Mouse (Mus musculus): ENCODE results near the gene Ran.

Gene Ran

GRCm38 (mm10) chr5:129063037-129063791, 43.3 kb downstream of the Ran start:
- in situ Hi-C loops (cut with MboI, MseI), result loop anchor here (10.0 to 25.0 kb wide), 3 partner anchors 322 to 799 kb away; no protein-coding TSS in a partner anchor

DNA sequence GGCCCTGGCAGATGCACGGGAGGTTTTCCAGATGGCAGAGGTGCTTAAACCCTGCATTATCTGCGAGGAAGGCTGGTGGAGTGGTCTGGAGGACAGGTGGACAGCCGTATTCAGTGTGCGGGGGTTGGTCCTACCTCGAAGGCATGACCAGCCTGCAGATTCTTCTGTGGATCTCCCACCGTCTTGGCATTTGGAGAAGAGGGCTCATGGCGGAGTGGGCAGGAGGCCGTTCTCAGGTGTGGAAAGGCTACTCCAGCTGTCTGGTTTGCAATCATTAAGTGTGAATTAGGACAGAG, 43.9 kb downstream of the Ran start:
- in situ Hi-C loops (cut with MboI, MseI), result loop anchor here (10.0 to 25.0 kb wide), 3 partner anchors 321 to 799 kb away; no protein-coding TSS in a partner anchor

- in situ Hi-C loops (cut with MboI, MseI), result loop anchor here (10.0 to 25.0 kb wide), 3 partner anchors 321 to 798 kb away; no protein-coding TSS in a partner anchor
Observed at GRCm38 (mm10) chr5:129064186-129064585, 44.3 kb downstream of the Ran start.

DNA sequence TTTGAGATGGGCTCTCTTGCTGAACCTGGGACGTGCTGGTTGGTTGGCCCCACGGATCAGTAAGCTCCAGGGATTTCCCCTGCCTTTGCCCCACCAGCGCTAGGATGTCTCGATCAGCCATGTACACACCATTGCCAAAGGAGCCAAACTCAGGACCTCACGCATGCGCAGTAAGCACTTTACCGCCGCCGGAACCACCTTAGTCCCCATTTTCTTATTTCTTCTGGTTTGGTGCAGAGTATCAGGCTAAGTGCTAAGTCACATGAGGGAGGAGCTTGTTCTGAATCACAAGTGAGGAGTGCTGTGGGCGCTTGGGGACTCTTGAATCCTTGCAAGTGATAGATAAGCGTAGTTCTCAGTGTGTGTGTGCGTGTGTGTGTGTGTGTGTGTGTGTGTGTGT, 45.4 kb downstream of the Ran start:
- in situ Hi-C loops (cut with MboI, MseI), result loop anchor here (10.0 to 25.0 kb wide), 3 partner anchors 320 to 797 kb away; no protein-coding TSS in a partner anchor

- in situ Hi-C loops (cut with MboI, MseI), result loop anchor here (10.0 to 25.0 kb wide), 3 partner anchors 319 to 796 kb away; no protein-coding TSS in a partner anchor
Observed at GRCm38 (mm10) chr5:129065946-129066345, 46.1 kb downstream of the Ran start.

GRCm38 (mm10) chr5:129066541-129067230, 46.8 kb downstream of the Ran start:
- in situ Hi-C loops (cut with MboI, MseI), result loop anchor here (10.0 to 25.0 kb wide), 3 partner anchors 318 to 796 kb away; no protein-coding TSS in a partner anchor

DNA sequence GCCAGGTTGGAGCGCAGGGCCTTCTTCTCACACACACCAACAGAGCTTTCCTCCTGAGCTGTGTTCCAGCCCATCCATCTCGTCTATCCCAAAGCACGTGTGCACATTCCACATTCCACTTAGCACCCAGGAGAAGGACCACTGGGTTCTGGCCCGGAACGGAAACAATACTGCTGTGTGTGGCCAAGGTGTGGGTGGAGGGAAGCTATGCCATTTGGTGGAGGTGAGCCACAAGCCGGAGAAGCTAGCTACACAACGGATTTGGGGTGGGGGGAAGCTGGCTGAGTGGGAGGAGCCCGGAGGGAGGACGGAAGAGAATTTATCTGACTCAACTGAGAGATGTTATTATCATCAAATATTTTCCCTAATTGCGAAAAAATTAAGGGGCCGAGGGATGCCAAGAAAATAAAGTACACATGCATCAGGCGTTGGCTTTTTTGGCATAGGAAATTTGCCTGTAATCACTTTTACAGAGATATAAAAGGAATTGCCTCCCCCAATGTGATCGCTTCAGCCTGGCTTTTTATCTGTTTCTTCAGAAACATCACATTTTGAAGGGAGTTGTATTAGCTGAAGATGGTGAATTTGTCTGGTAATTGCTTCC, 47.5 kb downstream of the Ran start:
- in situ Hi-C loops (cut with MboI, MseI), result loop anchor here (10.0 to 25.0 kb wide), 3 partner anchors 317 to 795 kb away; no protein-coding TSS in a partner anchor

DNA sequence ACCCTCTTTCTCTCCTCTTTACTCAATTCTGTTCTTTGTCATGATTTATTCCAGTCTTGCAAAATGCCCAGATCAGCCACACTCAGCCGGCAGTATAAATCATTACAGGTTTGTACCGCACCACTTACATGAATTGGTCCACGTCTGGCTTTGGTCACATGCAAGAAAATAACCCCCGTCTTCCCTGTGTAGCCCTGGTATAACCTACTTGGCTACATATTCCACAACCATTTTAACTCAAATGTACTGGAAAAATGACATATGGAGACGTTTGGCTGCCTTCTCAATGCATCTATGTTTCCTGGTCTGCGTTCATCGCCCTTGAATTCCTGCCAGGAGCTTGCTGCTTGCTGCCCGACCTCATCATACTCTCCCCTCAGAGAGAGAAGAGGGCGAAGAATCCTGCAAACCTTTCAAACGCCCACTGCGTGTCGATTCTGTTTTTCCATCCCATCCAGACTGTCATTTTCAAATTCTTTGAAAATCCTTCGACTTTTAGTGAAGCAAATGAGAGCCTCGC, 52.0 kb downstream of the Ran start:
- in situ Hi-C loops (cut with MboI, MseI), result loop anchor here (25.0 kb wide), 1 partner anchor 790 kb away; no protein-coding TSS in a partner anchor

GRCm38 (mm10) chr5:129073404-129073803, 53.5 kb downstream of the Ran start:
- in situ Hi-C loops (cut with MboI, MseI), result loop anchor here (25.0 kb wide), 1 partner anchor 789 kb away; no protein-coding TSS in a partner anchor
